Mouse (Mus musculus): ENCODE results near the gene Cidec. TPM values are rescaled to one million over a fixed set of nuclear protein-coding genes. Genes with fewer than 3 reads are reported as not detected.

Cidec gene
- polyA plus RNA-seq, 1 experiment = 56.9 TPM

GRCm38 (mm10) chr6:113386025-113386424 is 49.5 kb downstream of the Cidec start:
- Histone ChIP-seq H3K4me3 (replicated peaks; ENCODE audit: extremely low read depth, low read depth, low read length) (no peak overlapping the region), H3K4me1 (ENCODE audit: control insufficient read depth, insufficient read depth, low read length) (no peaks in the 10 kb centered on the region)
- TF ChIP-seq CTCF (IDR thresholded peaks at IDR 0.05; ENCODE audit: insufficient read depth, low read length) (no peak), POLR2A (IDR thresholded peaks at IDR 0.05; ENCODE audit: borderline replicate concordance, extremely low read depth, low read depth, low read length) (no peak)
- no peak for DNase-seq
- WGBS = 54% methylated on average over 3 of the region's 3 CpGs

- H3K4me3 ChIP-seq (replicated peaks; ENCODE audit: extremely low read depth, low read depth, low read length) = no peak overlapping the region
- H3K4me1 ChIP-seq (ENCODE audit: control insufficient read depth, insufficient read depth, low read length) = peaks cover under 1% of the 10 kb centered on the region; the same call in 1 of the 2 replicates
- DNase-seq = no peak
- TF ChIP-seq CTCF (IDR thresholded peaks at IDR 0.05; ENCODE audit: insufficient read depth, low read length) (no peak), POLR2A (IDR thresholded peaks at IDR 0.05; ENCODE audit: borderline replicate concordance, extremely low read depth, low read depth, low read length) (no peak)
- 64% methylated on average over 11 of the region's 11 CpGs for WGBS
These were observed 50.3 kb downstream of the Cidec start for GRCm38 (mm10) chr6:113385160-113385714.

- WGBS = 92% methylated on average over 8 of the region's 8 CpGs
- TF ChIP-seq POLR2A (IDR thresholded peaks at IDR 0.05; ENCODE audit: borderline replicate concordance, extremely low read depth, low read depth, low read length) (no peak), CTCF (IDR thresholded peaks at IDR 0.05; ENCODE audit: insufficient read depth, low read length) (no peak)
- no peak overlapping the region for H3K4me3 ChIP-seq (replicated peaks; ENCODE audit: extremely low read depth, low read depth, low read length)
- no peak for DNase-seq
- peaks cover 2% of the 10 kb centered on the region for H3K4me1 ChIP-seq (ENCODE audit: control insufficient read depth, insufficient read depth, low read length)
These were observed 51.1 kb downstream of the Cidec start for GRCm38 (mm10) chr6:113384351-113384927.

GRCm38 (mm10) chr6:113380480-113380879 is 55.1 kb downstream of the Cidec start:
- H3K4me3 ChIP-seq (replicated peaks; ENCODE audit: extremely low read depth, low read depth, low read length) = no peak overlapping the region
- peaks cover 9% of the 10 kb centered on the region for H3K4me1 ChIP-seq (ENCODE audit: control insufficient read depth, insufficient read depth, low read length)
- TF ChIP-seq POLR2A (IDR thresholded peaks at IDR 0.05; ENCODE audit: borderline replicate concordance, extremely low read depth, low read depth, low read length) (no peak), CTCF (IDR thresholded peaks at IDR 0.05; ENCODE audit: insufficient read depth, low read length) (no peak)
- 91% methylated on average over 11 of the region's 11 CpGs for WGBS
- no peak for DNase-seq

GRCm38 (mm10) chr6:113379246-113379645 is 56.3 kb downstream of the Cidec start:
- no peak for DNase-seq
- no peak for TF ChIP-seq POLR2A (IDR thresholded peaks at IDR 0.05; ENCODE audit: borderline replicate concordance, extremely low read depth, low read depth, low read length)
- TF ChIP-seq CTCF (IDR thresholded peaks at IDR 0.05; ENCODE audit: insufficient read depth, low read length) = no peak
- 42% methylated on average over 6 of the region's 6 CpGs for whole genome bisulfite sequencing
- peaks cover 9% of the 10 kb centered on the region for H3K4me1 ChIP-seq (ENCODE audit: control insufficient read depth, insufficient read depth, low read length)
- peak overlapping the region; percentile 31 for H3K4me3 ChIP-seq (replicated peaks; ENCODE audit: extremely low read depth, low read depth, low read length)

- peak; percentile 94 for DNase-seq
- Histone ChIP-seq H3K4me3 (replicated peaks; ENCODE audit: extremely low read depth, low read depth, low read length) (peak within 1 kb of the TSS; percentile 89), H3K4me1 (ENCODE audit: control insufficient read depth, insufficient read depth, low read length) (peaks cover 9% of the 10 kb centered on the region)
- under 1% methylated on average over 61 of the region's 61 CpGs for WGBS
- TF ChIP-seq POLR2A (IDR thresholded peaks at IDR 0.05; ENCODE audit: borderline replicate concordance, extremely low read depth, low read depth, low read length) (peak; percentile 84; the same call in 1 of the 2 replicates), CTCF (IDR thresholded peaks at IDR 0.05; ENCODE audit: insufficient read depth, low read length) (no peak)
These were observed 57.8 kb downstream of the Cidec start, which contains the start of the genes Tada3 and Arpc4 for GRCm38 (mm10) chr6:113377496-113378385. Gene Tada3 (minus strand): TSS chr6:113377883. Gene Arpc4 (plus strand): TSS chr6:113378115.

GRCm38 (mm10) chr6:113377172-113377495 is 58.4 kb downstream of the Cidec start:
- no peak for DNase-seq
- no peak for TF ChIP-seq CTCF (IDR thresholded peaks at IDR 0.05; ENCODE audit: insufficient read depth, low read length)
- TF ChIP-seq POLR2A (IDR thresholded peaks at IDR 0.05; ENCODE audit: borderline replicate concordance, extremely low read depth, low read depth, low read length) = peak; percentile 25; the same call in 1 of the 2 replicates
- Histone ChIP-seq H3K4me1 (ENCODE audit: control insufficient read depth, insufficient read depth, low read length) (peaks cover 9% of the 10 kb centered on the region), H3K4me3 (replicated peaks; ENCODE audit: extremely low read depth, low read depth, low read length) (peak overlapping the region; percentile 89)
- WGBS = 5% methylated on average over 7 of the region's 7 CpGs

Other genes starting within 250 kb of the Cidec start
- gene Lhfpl4, start 240.4 kb downstream of the Cidec start, polyA plus RNA-seq (2012; rRNA removed) = 0.92 and 0.93 TPM in 2 replicates
- gene Mtmr14, start 197.9 kb downstream of the Cidec start, polyA plus RNA-seq (2012; rRNA removed) = 43.5 and 45.5 TPM in 2 replicates
- 0.06 TPM in 1 of 2 replicates, not detected in the other for gene Cpne9, start 153.5 kb downstream of the Cidec start, polyA plus RNA-seq (2012; rRNA removed)
- gene Brpf1, start 128.6 kb downstream of the Cidec start, polyA plus RNA-seq (2012; rRNA removed) = 20.2 and 21.3 TPM in 2 replicates
- gene Ogg1, start 108.8 kb downstream of the Cidec start, polyA plus RNA-seq (2012; rRNA removed) = 18.9 and 23.9 TPM in 2 replicates
- 69.2 and 84.4 TPM in 2 replicates for gene Camk1, start 91.8 kb downstream of the Cidec start, polyA plus RNA-seq (2012; rRNA removed)
- gene Tada3, start 57.9 kb downstream of the Cidec start, polyA plus RNA-seq (2012; rRNA removed) = 25.7 and 26.9 TPM in 2 replicates
- 62.3 and 67.0 TPM in 2 replicates for gene Arpc4, start 57.6 kb downstream of the Cidec start, polyA plus RNA-seq (2012; rRNA removed)
- 23.1 and 25.5 TPM in 2 replicates for gene Ttll3, start 46.5 kb downstream of the Cidec start, polyA plus RNA-seq (2012; rRNA removed)
- 43.1 and 44.9 TPM in 2 replicates for gene Rpusd3, start 16.4 kb downstream of the Cidec start, polyA plus RNA-seq (2012; rRNA removed)
- 39.0 and 48.0 TPM in 2 replicates for gene Jagn1, start 6.8 kb upstream of the Cidec start, polyA plus RNA-seq (2012; rRNA removed)
- 57.2 and 62.4 TPM in 2 replicates for gene Il17re, start 22.7 kb upstream of the Cidec start, polyA plus RNA-seq (2012; rRNA removed)
- 75.5 and 100.0 TPM in 2 replicates for gene Il17rc, start 35.7 kb upstream of the Cidec start, polyA plus RNA-seq (2012; rRNA removed)
- gene Creld1, start 47.5 kb upstream of the Cidec start, polyA plus RNA-seq (2012; rRNA removed) = 22.9 and 30.4 TPM in 2 replicates
- gene Prrt3, start 66.2 kb upstream of the Cidec start, polyA plus RNA-seq (2012; rRNA removed) = 0.24 and 0.27 TPM in 2 replicates
- 42.0 and 51.5 TPM in 2 replicates for gene Emc3, start 95.9 kb upstream of the Cidec start, polyA plus RNA-seq (2012; rRNA removed)
- 0.75 and 1.2 TPM in 2 replicates for gene Fancd2, start 95.9 kb upstream of the Cidec start, polyA plus RNA-seq (2012; rRNA removed)
- gene Fancd2os, start 165.0 kb upstream of the Cidec start, polyA plus RNA-seq (2012; rRNA removed) = not detected in 2 replicates
- gene Brk1, start 169.0 kb upstream of the Cidec start, polyA plus RNA-seq (2012; rRNA removed) = 101 and 184 TPM in 2 replicates
- 16.5 and 25.9 TPM in 2 replicates for gene Vhl, start 188.2 kb upstream of the Cidec start, polyA plus RNA-seq (2012; rRNA removed)
- gene Irak2, start 202.7 kb upstream of the Cidec start, polyA plus RNA-seq (2012; rRNA removed) = 48.8 and 53.8 TPM in 2 replicates

Data from lung, adult 2 months (tissue).